Mouse (Mus musculus): Measurements from ENCODE around the gene Lhx5. TPM values are rescaled to one million over a fixed set of nuclear protein-coding genes. Genes with fewer than 3 reads are reported as not detected.

The Lhx5 gene
- total and polyA plus RNA-seq, 3 experiments: not detected

Other genes starting within 250 kb of the Lhx5 start
- 1.8 and 4.0 TPM in 2 replicates for gene Sdsl, start 41.1 kb downstream of the Lhx5 start, total RNA-seq (2012; rRNA removed)
- gene Sdsl, start 41.1 kb downstream of the Lhx5 start, total RNA-seq (2014; rRNA removed): not detected in 2 replicates
- gene Sdsl, start 41.1 kb downstream of the Lhx5 start, polyA plus RNA-seq (2012; ENCODE audit: insufficient read length, low read depth): 0.37 TPM in 1 of 2 replicates, not detected in the other
- not detected in 2 replicates for gene Sds, start 44.8 kb downstream of the Lhx5 start, total RNA-seq (2012; rRNA removed)
- not detected in 2 replicates for gene Sds, start 44.8 kb downstream of the Lhx5 start, total RNA-seq (2014; rRNA removed)
- gene Sds, start 44.8 kb downstream of the Lhx5 start, polyA plus RNA-seq (2012; ENCODE audit: insufficient read length, low read depth): 0.76 and 1.5 TPM in 2 replicates
- 10.8 and 21.3 TPM in 2 replicates for gene Plbd2, start 71.9 kb downstream of the Lhx5 start, total RNA-seq (2012; rRNA removed)
- 7.1 and 9.0 TPM in 2 replicates for gene Plbd2, start 71.9 kb downstream of the Lhx5 start, total RNA-seq (2014; rRNA removed)
- gene Plbd2, start 71.9 kb downstream of the Lhx5 start, polyA plus RNA-seq (2012; ENCODE audit: insufficient read length, low read depth): 24.3 and 28.8 TPM in 2 replicates
- gene Slc8b1, start 79.5 kb downstream of the Lhx5 start, total RNA-seq (2012; rRNA removed): 3.3 and 5.8 TPM in 2 replicates
- gene Slc8b1, start 79.5 kb downstream of the Lhx5 start, total RNA-seq (2014; rRNA removed): 3.2 and 3.6 TPM in 2 replicates
- 4.6 and 5.1 TPM in 2 replicates for gene Slc8b1, start 79.5 kb downstream of the Lhx5 start, polyA plus RNA-seq (2012; ENCODE audit: insufficient read length, low read depth)
- gene Tpcn1, start 157.0 kb downstream of the Lhx5 start, total RNA-seq (2012; rRNA removed): 1.9 and 2.2 TPM in 2 replicates
- gene Tpcn1, start 157.0 kb downstream of the Lhx5 start, total RNA-seq (2014; rRNA removed): 0.90 and 1.0 TPM in 2 replicates
- gene Tpcn1, start 157.0 kb downstream of the Lhx5 start, polyA plus RNA-seq (2012; ENCODE audit: insufficient read length, low read depth): 4.2 and 5.4 TPM in 2 replicates
- gene Iqcd, start 157.3 kb downstream of the Lhx5 start, total RNA-seq (2012; rRNA removed): 0.25 and 0.59 TPM in 2 replicates
- gene Iqcd, start 157.3 kb downstream of the Lhx5 start, total RNA-seq (2014; rRNA removed): not detected in 2 replicates
- gene Iqcd, start 157.3 kb downstream of the Lhx5 start, polyA plus RNA-seq (2012; ENCODE audit: insufficient read length, low read depth): 0.35 and 0.77 TPM in 2 replicates
- gene Rita1, start 180.9 kb downstream of the Lhx5 start, total RNA-seq (2012; rRNA removed): 6.3 and 7.3 TPM in 2 replicates
- 6.2 and 7.3 TPM in 2 replicates for gene Rita1, start 180.9 kb downstream of the Lhx5 start, total RNA-seq (2014; rRNA removed)
- gene Rita1, start 180.9 kb downstream of the Lhx5 start, polyA plus RNA-seq (2012; ENCODE audit: insufficient read length, low read depth): 10.2 and 10.8 TPM in 2 replicates
- gene Ddx54, start 181.0 kb downstream of the Lhx5 start, total RNA-seq (2012; rRNA removed): 83.6 and 93.6 TPM in 2 replicates
- gene Ddx54, start 181.0 kb downstream of the Lhx5 start, total RNA-seq (2014; rRNA removed): 56.6 and 63.7 TPM in 2 replicates
- gene Ddx54, start 181.0 kb downstream of the Lhx5 start, polyA plus RNA-seq (2012; ENCODE audit: insufficient read length, low read depth): 91.8 and 96.8 TPM in 2 replicates
- not detected in 2 replicates for gene Cfap73, start 202.5 kb downstream of the Lhx5 start, total RNA-seq (2012; rRNA removed)
- not detected in 2 replicates for gene Cfap73, start 202.5 kb downstream of the Lhx5 start, total RNA-seq (2014; rRNA removed)
- gene Cfap73, start 202.5 kb downstream of the Lhx5 start, polyA plus RNA-seq (2012; ENCODE audit: insufficient read length, low read depth): 0.26 TPM in 1 of 2 replicates, not detected in the other
- 15.6 and 17.7 TPM in 2 replicates for gene Rasal1, start 217.1 kb downstream of the Lhx5 start, total RNA-seq (2012; rRNA removed)
- gene Rasal1, start 217.1 kb downstream of the Lhx5 start, total RNA-seq (2014; rRNA removed): 11.7 TPM in 2 replicates
- gene Rasal1, start 217.1 kb downstream of the Lhx5 start, polyA plus RNA-seq (2012; ENCODE audit: insufficient read length, low read depth): 19.6 and 21.4 TPM in 2 replicates